Mouse (Mus musculus) urinary bladder, postnatal 10 days (tissue): Measurements from ENCODE around the gene Tmem37.
A peak's percentile ranks its signal among the peaks of the same experiment; 100 is the strongest.

ENCODE experiments used
- DNase-seq: peaks from one replicate; pipeline ENCODE4 v3.0.0; 2022; ENCODE audit warnings: low spot score

Tmem37 gene

DNA sequence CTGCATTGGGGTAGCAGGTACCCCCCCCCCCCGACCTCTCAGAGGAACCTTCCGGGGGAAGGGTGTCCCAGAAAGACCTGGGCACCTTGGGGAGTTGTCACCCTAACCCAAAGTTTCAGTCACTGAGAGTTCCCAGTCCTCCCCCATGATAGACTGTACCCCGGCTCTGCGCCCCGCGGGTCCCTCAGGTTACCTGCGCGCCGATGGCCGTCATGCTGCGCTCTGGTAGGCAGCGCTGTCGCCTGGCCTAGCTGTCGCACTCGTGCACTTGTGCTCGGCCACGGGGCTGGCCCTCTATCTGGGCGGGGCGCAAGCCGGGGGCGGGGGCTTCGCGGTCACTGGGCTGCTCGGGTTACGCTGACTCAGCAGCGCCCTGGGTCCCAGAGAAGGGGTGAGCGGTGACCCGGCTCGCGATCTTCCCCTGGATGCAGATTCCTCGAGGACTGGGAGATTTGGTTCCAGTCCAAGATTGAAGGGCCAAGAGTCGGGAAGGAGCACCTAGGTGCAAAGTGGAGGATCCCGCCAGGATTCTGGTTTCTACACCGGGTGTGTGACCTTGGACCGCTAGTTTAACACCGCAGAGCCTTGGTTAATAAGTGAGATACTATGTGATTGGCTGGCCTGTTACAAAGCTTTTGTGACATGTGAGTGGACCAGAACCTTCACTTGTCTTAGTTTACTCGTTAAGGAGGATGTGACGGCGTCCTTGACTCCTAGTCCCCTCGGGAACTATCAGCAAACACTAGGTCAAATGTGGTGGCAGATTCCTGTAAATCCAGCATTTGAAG, at the start of gene Tmem37:
Tmem37 (minus strand) TSS at position 556 of the 788 bp plus-strand sequence.
- no peak for DNase-seq

DNA sequence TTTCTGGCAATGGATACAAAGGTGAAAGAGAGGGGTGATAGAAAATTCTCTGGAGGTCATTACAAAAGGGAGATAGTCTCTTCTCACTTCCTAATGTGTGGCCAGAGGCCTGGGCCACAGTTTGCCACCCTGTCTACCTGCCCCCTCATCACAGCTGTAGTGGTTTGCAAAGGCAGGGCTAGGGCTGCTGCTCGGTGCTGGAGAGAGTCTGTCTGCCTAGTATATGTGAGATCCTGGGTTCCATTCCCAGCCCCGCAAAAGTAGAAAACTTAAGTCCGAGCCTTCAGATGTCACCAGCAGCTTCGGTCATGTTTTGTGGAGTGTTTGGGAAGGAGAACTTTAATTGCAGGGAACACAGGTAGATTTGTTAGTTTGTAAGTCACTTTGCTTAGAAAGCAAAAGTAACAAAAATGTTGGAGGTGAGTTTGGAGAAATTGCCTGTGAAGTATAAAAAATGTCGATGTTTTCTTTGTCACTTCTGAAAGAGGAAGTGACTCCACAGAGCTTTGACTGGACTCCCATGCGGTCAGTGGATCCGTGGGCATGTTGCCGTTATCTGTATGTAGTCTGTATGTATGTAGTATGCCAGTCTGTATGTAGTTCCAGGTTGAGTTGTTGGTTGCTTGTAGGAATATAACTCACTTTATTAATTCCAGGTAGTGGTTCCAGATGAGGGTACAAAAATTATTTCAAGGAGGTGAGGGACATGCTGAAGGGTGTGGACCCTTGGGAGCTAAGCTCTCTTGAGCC, 48.9 kb upstream of the Tmem37 start:
- DNase-seq: no peak

DNA sequence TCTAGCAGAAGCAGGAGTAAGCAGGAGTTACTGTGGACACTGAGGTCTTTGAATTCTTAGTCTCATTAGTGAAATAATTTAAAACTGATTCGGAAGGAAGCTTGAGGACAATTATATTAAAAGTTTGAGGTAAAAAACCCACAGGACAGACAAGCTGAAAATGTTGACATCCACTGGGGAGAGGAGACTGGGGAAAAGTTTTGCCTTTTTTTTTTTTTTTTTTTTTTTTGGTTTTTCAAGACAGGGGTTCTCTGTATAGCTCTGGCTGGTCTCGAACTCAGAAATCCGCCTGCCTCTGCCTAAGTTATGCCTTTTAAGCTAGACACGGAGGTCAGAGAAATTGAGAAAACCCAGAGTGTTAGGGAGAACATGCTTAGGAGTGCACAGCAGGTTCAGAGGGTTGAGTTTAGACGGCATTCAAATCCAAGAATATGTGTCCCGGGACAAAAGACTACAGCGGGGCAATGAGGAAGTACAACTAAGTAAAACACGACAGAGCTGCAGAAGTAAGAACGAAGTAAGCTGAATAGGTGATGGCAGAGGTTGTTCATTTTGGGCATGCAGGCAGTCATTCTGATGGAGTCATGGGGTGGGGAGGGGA, 48.2 kb upstream of the Tmem37 start:
- DNase-seq: no peak

DNA sequence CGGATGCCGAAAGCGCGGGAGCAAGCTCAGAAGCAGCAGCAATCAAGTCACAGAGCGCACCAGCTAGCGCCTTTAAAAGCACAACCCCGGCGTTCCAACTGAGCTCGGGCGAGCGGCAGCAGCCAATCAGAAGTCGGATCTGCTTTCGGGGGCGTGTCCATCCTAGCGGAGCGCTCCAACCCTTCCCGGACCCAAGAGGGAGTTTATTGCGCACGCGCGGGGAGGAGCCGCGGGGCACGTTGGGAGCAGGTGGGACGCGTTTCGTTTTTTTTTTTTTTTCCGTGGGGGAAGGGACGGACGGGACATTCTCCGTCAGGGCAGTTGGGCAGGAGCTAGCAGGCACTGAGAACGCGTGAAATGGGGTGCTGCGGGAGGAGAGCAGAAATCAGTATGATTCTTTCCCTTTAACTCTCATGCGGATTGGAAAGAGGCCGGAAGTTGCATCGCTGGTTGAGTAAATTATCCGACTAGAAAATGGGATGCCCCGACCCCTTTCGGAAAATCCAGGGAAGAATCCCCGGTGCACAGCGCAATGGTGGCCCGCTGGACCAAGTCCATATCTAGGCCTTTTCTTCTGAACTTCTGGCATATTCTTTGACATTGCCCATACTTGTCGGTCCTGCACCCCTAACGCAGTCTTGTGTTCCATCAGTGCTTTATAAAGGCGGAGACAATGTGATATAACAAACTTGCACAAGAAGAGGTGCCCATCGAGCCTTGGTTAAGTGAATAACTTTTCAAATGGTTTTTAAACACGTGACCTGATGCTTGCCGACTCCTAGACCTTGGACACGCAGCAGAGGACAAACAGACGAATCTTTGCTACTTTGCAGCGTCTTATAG, 47.3 kb upstream of the Tmem37 start, which contains the start of the genes Dbi and 3110009E18Rik:
Dbi (minus strand) TSS at position 110 of the 843 bp plus-strand sequence.
3110009E18Rik (plus strand) TSS at position 219 of the 843 bp plus-strand sequence.
- DNase-seq: peak; percentile 93

DNA sequence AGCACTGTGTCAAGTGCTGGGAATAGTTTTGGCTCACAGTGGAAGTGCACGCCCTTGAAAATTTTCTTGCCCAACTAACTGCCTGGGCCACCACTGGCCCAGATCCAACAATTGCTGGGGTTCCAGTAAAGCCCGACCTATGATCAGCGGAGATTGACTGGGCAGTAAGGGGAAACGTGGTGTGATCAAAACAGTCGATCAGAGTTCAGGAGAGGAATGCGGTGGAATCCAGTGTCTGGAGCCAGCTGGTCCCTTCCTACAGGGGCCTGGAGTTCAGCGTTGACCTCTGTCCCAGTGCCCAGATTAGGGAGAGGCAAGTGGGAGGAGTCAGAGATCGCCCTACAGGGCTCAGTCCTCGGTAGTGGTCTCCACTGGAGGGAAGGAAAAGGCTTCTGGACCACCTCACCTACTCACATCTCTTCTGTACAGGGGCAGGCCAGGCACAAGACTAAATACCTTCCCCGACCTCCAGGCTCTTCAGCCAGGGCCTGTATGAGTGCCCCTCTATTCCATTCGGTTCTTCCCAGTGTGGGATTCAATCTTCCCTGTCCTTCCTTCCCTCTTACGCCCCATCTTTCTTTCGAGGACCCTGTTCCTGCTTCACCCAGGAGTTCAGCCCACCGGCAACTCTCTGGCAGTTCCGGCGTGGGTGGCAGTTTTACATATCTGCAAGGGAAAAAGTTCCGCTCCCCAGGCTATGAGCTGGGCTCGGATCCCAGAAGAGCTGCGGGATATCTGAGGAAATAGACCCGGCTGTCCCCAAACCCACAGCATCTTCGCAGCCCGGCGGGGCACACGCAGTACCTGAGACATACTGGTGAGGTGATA, 46.5 kb upstream of the Tmem37 start:
- no peak for DNase-seq

DNA sequence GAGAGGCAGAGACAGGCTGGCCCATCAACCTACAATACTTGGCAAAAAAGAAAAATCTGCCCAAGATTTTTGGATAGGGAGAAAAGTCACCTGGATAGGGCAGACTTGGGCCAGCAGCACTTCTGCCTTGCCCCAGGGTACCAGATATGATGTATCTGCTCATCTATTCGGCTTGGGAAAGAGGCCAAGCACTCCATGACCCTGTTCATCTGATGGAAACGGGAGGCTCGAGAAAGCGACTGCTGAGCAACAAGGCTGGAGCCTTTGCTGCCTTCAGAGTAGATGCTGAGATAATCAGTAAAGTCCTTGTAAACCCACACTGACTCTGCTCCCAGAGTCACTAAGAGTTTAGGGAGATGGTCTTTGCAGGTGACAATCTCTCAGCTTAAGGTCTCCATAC, 45.5 kb upstream of the Tmem37 start:
- DNase-seq: no peak

DNA sequence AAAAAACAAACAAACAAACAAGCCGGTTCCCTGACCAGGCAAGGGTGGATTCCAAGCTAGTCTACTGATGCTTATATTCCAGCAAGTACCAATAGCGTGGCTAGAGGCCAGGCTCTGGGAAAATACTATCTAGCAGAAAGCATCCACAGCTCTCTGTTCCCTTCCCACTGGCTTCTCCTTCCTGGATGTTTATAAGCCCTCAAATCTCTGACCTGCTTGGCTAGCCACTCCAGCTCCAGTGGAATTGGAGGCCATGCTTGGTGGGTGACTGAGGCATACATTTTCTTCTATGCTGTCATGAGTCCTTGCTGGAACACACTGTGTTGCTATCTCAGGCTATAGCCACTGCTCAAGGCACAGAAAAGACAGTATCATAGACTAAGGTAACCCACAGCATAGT, 45.0 kb upstream of the Tmem37 start:
- DNase-seq: no peak

DNA sequence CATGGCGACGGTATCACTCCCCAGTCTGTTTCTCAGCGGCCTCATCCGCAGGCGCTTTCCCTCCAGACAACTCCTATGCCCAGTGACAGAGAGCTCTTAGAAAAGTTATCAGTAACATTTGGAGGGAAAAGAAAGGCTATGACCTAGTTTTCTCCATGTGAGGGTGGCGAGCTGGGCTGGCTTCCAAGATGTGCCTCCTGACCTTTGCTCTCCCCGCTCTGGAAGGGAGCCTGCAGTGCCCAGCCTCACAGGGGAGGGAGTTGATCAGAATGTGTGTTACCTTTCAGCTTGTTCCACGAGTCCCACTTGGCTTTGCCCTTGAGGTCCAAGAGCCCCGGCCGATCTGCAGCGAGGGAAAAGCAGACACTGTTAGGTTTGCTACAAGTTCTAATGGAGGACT, 42.2 kb upstream of the Tmem37 start:
- no peak for DNase-seq

DNA sequence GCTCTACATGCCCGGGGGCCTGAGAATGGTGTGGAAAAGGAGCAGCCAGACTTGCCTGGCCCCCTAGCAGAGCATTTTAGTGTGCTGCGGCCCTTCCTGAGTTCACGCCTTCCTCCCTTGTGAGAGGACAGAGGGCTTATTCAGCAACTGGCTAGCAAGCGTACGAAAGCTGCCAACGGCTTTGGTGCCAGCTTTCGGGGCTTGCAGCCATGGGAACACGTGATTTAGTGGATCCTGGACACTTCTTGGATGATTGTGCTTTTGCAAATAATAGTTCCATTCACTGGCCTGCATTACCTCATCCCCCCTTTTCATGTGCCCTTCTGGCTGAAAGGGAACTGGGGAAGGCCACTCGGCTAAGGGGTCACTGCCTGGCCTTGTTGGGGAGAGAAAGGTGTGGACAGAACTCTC, 41.8 kb upstream of the Tmem37 start:
- DNase-seq: no peak

DNA sequence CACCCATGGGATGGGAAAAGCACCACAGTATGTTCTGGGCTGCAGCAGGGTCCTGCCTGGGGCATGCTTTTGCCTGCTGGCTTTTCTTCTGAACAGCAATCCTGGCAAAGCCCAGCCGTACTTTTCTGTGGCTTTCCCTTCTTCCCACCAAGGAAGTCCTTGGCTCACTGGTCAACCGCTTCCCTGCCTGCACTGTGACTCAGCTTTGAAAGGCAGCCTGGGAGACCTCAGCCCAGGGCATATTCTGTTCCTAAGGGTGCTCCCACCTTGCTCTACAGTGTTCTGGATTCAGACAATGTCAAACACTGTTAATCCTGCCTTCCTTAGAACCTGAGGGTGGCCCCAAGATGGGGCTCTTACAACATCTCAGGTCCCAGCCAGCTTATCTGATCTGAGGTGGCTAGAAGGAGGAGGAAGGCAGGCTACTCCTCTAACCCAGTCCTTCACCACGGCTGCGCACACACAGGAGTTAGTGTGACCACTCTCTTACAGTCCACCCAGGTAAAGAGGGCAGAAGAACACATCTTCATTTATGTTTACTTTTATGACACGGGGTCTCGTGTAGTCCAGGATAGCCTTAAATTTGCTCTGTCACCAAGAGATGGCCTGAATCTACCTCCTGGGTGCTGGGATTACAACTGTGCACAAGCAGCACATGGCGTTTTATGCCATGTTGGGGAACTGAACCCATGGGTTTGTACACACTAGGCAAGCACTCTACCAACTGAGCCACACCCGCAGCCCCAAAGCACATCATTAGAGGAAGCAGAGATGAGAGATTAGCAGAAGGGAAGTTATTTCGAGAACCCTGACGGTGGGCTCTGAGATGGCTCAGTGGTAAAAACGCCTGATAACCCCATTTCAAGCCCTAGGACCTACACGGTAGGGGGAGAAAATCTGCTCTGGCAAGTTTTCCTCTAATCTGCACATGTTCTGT, 38.6 kb upstream of the Tmem37 start:
- DNase-seq: no peak

DNA sequence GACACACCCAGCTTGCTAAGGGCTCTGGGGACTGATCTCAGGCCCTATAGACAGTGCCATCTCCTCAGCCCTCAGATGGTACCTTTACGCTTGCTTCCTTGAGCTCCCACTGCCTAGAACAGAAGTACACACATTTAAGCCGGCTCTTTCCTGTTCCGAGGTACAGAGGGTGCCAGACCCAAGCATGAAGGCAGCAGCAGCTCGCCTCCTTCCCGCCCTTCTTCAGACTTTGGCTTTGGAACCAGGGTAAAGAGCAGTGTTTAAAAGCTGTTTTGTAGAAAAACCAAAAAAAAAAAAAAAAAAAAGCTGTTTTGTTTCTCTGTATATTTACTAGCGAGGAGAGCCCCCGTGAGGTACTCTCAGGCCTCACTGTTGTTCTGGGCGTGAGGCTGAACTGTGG, 37.9 kb upstream of the Tmem37 start:
- no peak for DNase-seq

DNA sequence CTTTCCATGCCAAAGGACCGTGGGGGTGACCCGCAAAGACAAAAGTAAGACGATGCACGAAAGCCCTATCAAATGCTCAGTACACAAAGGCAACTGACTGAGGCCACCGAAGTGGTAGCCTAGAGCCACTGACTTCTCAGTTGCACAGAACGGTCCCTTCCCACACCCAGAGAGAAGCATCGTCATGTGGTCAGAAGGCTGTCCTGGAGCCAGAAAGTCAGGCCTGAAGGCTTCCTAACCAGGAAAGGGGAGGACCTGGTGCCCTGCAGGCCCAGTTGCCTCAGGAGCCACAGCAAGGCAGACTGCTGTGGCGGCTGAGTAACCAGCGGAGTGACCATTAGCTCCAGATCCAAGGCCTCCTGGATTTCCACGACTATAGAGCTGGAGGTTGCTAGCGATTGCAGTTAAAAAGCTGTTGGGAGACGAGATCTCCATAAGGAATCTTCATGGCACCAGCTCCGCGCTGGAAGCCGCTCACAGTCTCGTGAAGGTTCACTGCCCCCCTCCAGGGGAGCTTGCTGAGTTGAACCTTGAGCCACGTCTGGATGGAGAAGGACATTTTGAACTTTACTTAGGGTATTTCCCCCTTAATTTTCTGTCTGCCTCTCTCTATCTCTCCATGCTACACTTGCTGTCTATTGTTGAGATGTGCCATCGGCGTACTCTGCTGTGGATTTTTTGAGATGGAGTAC, 36.0 kb upstream of the Tmem37 start:
- no peak for DNase-seq

DNA sequence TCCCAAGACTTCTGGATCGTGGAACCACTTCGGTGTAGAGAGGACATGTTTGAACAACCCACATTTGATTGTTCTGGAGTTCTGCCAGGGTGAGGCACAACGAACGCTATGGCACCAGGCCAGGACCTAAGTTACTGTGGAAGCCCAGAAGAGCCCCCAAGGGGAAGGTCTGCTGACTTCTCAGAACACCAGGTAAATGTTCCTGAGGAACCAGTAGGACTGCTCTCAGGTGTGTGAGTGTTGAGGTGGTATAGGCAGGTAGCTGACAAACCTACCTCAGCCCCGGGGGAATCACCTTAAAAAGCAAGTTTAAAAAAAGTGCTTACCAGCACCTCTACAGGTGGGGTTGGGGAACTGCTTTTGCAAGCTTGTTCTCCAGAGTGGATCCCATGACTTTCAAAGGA, 31.7 kb upstream of the Tmem37 start:
- no peak for DNase-seq

DNA sequence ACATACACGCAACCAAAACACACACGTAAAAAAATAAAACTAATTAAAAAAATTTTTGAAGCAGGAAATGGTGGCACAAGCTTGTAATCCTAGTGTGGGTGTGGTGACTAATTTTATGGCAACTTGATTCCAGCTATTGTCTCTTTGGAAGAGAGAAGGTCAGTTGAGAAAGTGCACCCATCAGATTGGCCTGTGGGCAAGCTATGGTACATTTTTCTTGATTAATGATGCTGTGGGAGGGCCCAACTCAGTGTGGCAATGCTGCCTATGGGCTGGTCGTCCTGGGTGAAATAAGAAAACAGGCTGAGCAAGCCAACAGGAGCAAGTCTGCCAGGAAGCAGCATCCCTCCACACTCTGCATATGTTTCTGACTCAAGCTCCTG, 27.3 kb upstream of the Tmem37 start:
- no peak for DNase-seq

DNA sequence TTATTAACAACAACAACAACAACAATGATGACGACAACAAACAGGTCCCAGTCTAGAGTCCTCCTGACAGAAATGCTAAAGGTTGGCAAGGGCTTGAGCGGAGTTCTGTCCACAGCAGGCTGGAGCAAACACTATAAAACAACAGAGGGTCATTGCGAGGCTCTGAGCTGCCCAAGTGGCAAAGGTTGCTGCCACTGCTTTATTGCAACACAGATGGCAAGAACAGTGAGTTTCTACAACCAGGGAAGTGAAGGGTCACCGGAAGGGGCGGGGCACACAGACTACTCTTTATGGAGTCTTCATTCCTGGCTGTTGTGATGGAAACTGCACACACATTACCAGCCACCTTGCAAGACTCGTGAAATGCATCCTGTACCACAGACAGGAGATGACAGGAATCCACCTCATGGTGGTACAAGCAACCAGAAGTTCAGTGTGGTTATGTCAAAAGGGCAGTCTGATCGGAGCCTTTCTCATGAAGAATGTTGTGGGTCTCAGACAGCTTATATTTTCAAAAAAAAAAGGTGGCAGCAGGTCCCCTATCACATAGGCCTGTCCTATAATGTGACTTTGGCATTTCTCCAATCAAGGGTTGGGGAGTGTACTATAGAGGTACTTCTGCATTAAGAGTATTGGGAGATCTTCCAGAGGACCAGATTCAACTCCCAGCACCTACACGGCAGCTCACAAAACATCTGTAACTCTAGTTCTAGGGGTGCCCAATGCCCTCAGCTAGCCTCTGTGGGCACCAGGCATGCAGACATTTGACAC, 26.8 kb upstream of the Tmem37 start:
- no peak for DNase-seq

DNA sequence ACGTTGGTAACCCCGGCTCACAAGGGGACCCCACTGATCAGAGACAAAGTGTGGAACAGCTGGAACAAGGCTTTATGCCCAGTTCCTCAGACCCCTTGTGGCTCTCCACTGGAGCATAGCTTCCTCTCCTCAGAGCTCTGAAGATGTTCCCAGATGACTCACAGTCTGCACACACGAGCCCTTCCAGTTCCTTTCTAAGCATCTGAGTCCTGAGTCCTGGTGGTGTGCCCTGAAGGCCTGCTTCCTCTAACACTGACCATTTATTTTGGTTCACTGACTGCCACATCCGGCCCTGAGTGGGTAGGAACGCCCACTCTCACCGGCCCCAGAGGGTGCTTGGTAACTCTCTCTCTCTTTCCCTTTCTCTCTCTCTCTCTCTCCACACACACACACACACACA, 25.6 kb upstream of the Tmem37 start:
- DNase-seq: no peak

DNA sequence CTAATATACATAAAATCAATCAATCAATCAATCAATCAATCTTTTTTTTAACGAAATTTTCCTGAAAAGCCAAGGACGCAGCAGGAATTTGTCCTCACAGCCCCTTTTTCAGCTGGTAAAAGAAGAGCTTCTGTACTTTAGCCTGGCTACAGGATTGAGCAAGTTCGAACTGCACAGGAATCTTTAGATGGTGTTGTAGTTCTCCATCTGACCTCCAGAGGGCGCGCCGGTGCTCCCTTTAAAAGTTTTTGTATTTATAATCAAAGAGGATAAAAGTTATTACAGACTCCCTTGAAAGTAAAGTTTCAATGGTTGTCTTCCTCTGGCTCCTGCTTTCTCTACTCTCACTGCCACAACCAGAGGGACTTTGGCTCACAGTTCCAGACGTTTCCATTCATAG, 24.5 kb upstream of the Tmem37 start:
- DNase-seq: no peak

DNA sequence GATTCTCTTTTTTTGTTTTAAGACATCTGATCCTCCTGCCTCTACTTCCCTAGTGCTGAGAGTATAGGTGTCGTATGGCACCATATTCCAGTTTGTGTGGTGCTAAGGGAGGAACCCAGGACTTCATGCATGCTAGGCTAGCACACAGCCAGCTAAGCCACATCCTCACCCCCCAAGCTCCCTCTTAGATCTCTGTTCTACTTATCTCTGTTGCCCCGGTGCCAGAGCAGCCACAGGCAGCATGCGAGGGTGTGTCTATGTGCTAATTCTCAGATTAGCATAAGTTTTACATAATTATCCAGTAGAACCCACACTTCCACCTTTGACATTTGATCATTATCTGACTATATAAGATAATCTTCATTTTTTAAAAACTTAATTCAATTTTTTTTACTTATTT, 21.0 kb upstream of the Tmem37 start:
- DNase-seq: no peak
